Mouse (Mus musculus) C2C12 (cell line): ENCODE results near the gene Agfg2.

Experiments used
- CTCF ChIP-seq: IDR thresholded peaks from one replicate; pipeline ENCODE4 v1.5.1; 2011; ENCODE audit not compliant: control insufficient read depth, insufficient read depth, insufficient read length
- MAX ChIP-seq: IDR thresholded peaks from one replicate; pipeline ENCODE4 v1.6.1; 2011; ENCODE audit warnings: mild to moderate bottlenecking, control low read depth
- MYOG ChIP-seq: IDR thresholded peaks from one replicate; pipeline ENCODE4 v1.6.1; 2011; ENCODE audit not compliant: control insufficient read depth, insufficient read length; ENCODE audit errors: extremely low read depth
- USF1 ChIP-seq: IDR thresholded peaks from one replicate; pipeline ENCODE4 v1.6.1; 2011; ENCODE audit warnings: low read depth, mild to moderate bottlenecking, control low read depth, moderate library complexity

DNA sequence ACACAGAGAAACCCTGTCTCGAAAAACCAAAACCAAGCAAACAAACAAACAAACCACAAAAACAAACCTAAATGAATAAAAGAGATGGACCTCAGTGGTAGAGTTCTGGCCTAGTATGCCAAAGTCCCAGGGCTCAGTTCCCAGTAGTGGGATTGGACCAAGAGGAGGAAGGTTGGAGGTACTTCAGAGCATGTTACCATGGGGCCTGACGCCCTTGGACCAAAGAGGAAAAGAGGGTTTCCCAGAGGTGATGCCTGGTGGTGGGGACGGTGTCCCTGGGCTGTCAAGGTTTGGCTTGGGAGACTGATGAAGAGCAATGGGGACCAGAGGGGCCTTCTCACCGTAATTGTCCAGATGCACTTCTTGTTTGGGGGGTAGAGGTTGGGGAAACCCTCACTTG, 74.5 kb downstream of the Agfg2 start:
- TF ChIP-seq USF1 (no peak), CTCF (no peak), MAX (no peak), MYOG (no peak)
